9 mouse cellular contexts compared by ENCODE assay signal in the genomic region with DNA sequence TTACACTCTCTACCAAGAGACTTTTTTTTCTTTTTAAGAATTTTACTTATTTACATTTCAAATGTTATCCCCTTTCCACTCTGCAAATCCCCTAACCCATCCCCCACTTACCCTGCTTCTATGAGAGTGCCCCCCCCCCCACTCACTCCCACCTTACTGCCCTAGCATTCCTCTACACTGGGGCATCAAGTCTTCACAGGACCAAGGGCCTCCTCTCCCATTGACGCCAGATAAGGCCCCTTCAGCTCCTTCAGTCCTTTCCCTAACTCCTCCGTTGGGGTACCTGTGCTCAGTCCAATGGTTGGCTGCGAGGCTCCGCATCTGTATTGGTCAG. TPM values are rescaled to one million over a fixed set of nuclear protein-coding genes. Genes with fewer than 3 reads are reported as not detected.
DNase-seq lines count a peak whose midpoint lies in the region; ATAC-seq and TF ChIP-seq lines count a peak whose summit lies in the region.
"Had no signal": no experiment of that assay in that cellular context is flagged by ENCODE, and none has a peak within 500 bp of the region (broad histone marks: within the 10 kb centered on the region; RNA-seq: fewer than 3 reads in every experiment).

No protein-coding gene starts in this region.

- H3K9ac ChIP-seq in embryonic facial prominence, embryonic 13.5 days: no peak overlapping the region
- no peak overlapping the region for H3K9ac ChIP-seq in heart, embryonic 15.5 days
- H3K9ac ChIP-seq in liver, embryonic 11.5 days (ENCODE audit: low read depth, low read length): no peak overlapping the region
- H3K9ac ChIP-seq in liver, postnatal 0 days (replicated peaks): no peak overlapping the region
- H3K9ac ChIP-seq in liver, embryonic 15.5 days: no peak overlapping the region

- no peaks in the 10 kb centered on the region for H3K9me3 ChIP-seq in embryonic facial prominence, embryonic 13.5 days
- H3K9me3 ChIP-seq in embryonic facial prominence, embryonic 10.5 days: no peaks in the 10 kb centered on the region
- no peaks in the 10 kb centered on the region for H3K9me3 ChIP-seq in heart, embryonic 15.5 days (replicated peaks)
- no peaks in the 10 kb centered on the region for H3K9me3 ChIP-seq in liver, embryonic 11.5 days (ENCODE audit: control insufficient read depth, low read length)
- no peaks in the 10 kb centered on the region for H3K9me3 ChIP-seq in liver, postnatal 0 days (ENCODE audit: low read length)
- no peaks in the 10 kb centered on the region for H3K9me3 ChIP-seq in liver, embryonic 15.5 days (replicated peaks)

- no peak for DNase-seq in embryonic facial prominence, embryonic 10.5 days (ENCODE audit: low spot score)
- no peak for DNase-seq in heart, postnatal 25 days (ENCODE audit: low spot score)
- DNase-seq in liver, embryonic 11.5 days (ENCODE audit: low spot score): no peak
- no peak for DNase-seq in liver, postnatal 0 days
- DNase-seq in layer of hippocampus, postnatal 14 days (ENCODE audit: low spot score in 2 of 2): no peak

- no peak for ATAC-seq in embryonic facial prominence, embryonic 13.5 days (ENCODE audit: insufficient number of reproducible peaks, insufficient read depth, low FRiP score, low TSS enrichment, low read depth)
- no peak for ATAC-seq in heart, embryonic 15.5 days (replicated peaks; ENCODE audit: insufficient number of reproducible peaks, insufficient read depth, low FRiP score, low read depth)
- ATAC-seq in liver, embryonic 11.5 days (replicated peaks; ENCODE audit: low FRiP score): peak; percentile 13; the same call in 1 of the 2 replicates
- no peak for ATAC-seq in liver, postnatal 0 days
- no peak for ATAC-seq in liver, embryonic 15.5 days (ENCODE audit: insufficient read depth)

- H3K4me3 ChIP-seq in embryonic facial prominence, embryonic 13.5 days: no peak overlapping the region
- no peak overlapping the region for H3K4me3 ChIP-seq in embryonic facial prominence, embryonic 10.5 days
- H3K4me3 ChIP-seq in heart, embryonic 15.5 days: no peak overlapping the region
- H3K4me3 ChIP-seq in liver, embryonic 11.5 days (ENCODE audit: low read depth, low read length): no peak overlapping the region
- no peak overlapping the region for H3K4me3 ChIP-seq in liver, postnatal 0 days (ENCODE audit: low read depth, low read length)
- no peak overlapping the region for H3K4me3 ChIP-seq in liver, embryonic 15.5 days (replicated peaks)

- no peak overlapping the region for H3K27ac ChIP-seq in embryonic facial prominence, embryonic 13.5 days
- H3K27ac ChIP-seq in embryonic facial prominence, embryonic 10.5 days (replicated peaks): no peak overlapping the region
- no peak overlapping the region for H3K27ac ChIP-seq in heart, embryonic 15.5 days
- H3K27ac ChIP-seq in liver, embryonic 11.5 days (ENCODE audit: low read depth, low read length): no peak overlapping the region
- no peak overlapping the region for H3K27ac ChIP-seq in liver, postnatal 0 days (ENCODE audit: low read depth)
- H3K27ac ChIP-seq in liver, embryonic 15.5 days (replicated peaks): no peak overlapping the region

- peaks cover 26% of the 10 kb centered on the region for H3K4me1 ChIP-seq in embryonic facial prominence, embryonic 13.5 days
- peaks cover 38% of the 10 kb centered on the region for H3K4me1 ChIP-seq in embryonic facial prominence, embryonic 10.5 days
- H3K4me1 ChIP-seq in heart, embryonic 15.5 days (replicated peaks): peaks cover 47% of the 10 kb centered on the region
- H3K4me1 ChIP-seq in liver, embryonic 11.5 days (replicated peaks; ENCODE audit: control insufficient read depth, insufficient read depth, low read length): peaks cover 3% of the 10 kb centered on the region
- H3K4me1 ChIP-seq in liver, postnatal 0 days (ENCODE audit: insufficient read depth): no peaks in the 10 kb centered on the region
- no peaks in the 10 kb centered on the region for H3K4me1 ChIP-seq in liver, embryonic 15.5 days (replicated peaks)

- peak overlapping the region; percentile 22 for H3K4me2 ChIP-seq in embryonic facial prominence, embryonic 13.5 days
- H3K4me2 ChIP-seq in heart, embryonic 15.5 days: peak overlapping the region; percentile 55
- H3K4me2 ChIP-seq in liver, embryonic 11.5 days: no peak overlapping the region; the same call in 1 of the 2 replicates
- no peak overlapping the region for H3K4me2 ChIP-seq in liver, postnatal 0 days (ENCODE audit: low read depth, low read length)
- 0 out of 2 replicates have a peak overlapping the region, but pooled peaks have one; percentile 41 for H3K4me2 ChIP-seq in liver, embryonic 15.5 days

- no peak for TF ChIP-seq EP300 in liver, postnatal 0 days (IDR thresholded peaks at IDR 0.05; ENCODE audit: low read depth)

- 37% methylated on average over 4 of the region's 4 CpGs for WGBS in embryonic facial prominence, embryonic 13.5 days
- 37% methylated on average over 4 of the region's 4 CpGs for WGBS in embryonic facial prominence, embryonic 10.5 days
- 23% methylated on average over 4 of the region's 4 CpGs for WGBS in heart, embryonic 15.5 days
- 30% methylated on average over 4 of the region's 4 CpGs for WGBS in liver, embryonic 11.5 days
- 40% methylated on average over 4 of the region's 4 CpGs for WGBS in liver, postnatal 0 days (ENCODE audit: insufficient replicate concordance)
- WGBS in liver, embryonic 15.5 days (ENCODE audit: insufficient replicate concordance): 28% methylated on average over 4 of the region's 4 CpGs

- intact Hi-C loops in heart, postnatal 25 days (cut with DNase I): loop anchor here (1.0 kb wide), 2 partner anchors 48 to 148 kb away; partner anchors contain the start of gene Pdlim5

- no peaks in the 10 kb centered on the region for H3K36me3 ChIP-seq in embryonic facial prominence, embryonic 13.5 days
- no peaks in the 10 kb centered on the region for H3K36me3 ChIP-seq in embryonic facial prominence, embryonic 10.5 days (replicated peaks)
- no peaks in the 10 kb centered on the region for H3K36me3 ChIP-seq in heart, embryonic 15.5 days
- no peaks in the 10 kb centered on the region for H3K36me3 ChIP-seq in liver, embryonic 11.5 days (ENCODE audit: control insufficient read depth, insufficient read depth, low read length)
- no peaks in the 10 kb centered on the region for H3K36me3 ChIP-seq in liver, postnatal 0 days (replicated peaks; ENCODE audit: insufficient read depth, low read length)
- H3K36me3 ChIP-seq in liver, embryonic 15.5 days (replicated peaks): no peaks in the 10 kb centered on the region

- TF ChIP-seq CTCF in liver, postnatal 0 days (IDR thresholded peaks at IDR 0.05; ENCODE audit: low read depth): no peak

- H3K27me3 ChIP-seq in embryonic facial prominence, embryonic 13.5 days: no peaks in the 10 kb centered on the region
- no peaks in the 10 kb centered on the region for H3K27me3 ChIP-seq in embryonic facial prominence, embryonic 10.5 days (replicated peaks; ENCODE audit: low read depth, poor library complexity, severe bottlenecking)
- H3K27me3 ChIP-seq in heart, embryonic 15.5 days: no peaks in the 10 kb centered on the region
- no peaks in the 10 kb centered on the region for H3K27me3 ChIP-seq in liver, embryonic 11.5 days (replicated peaks; ENCODE audit: control insufficient read depth, insufficient read depth, low read length)
- no peaks in the 10 kb centered on the region for H3K27me3 ChIP-seq in liver, postnatal 0 days (ENCODE audit: insufficient read depth, low read length)
- H3K27me3 ChIP-seq in liver, embryonic 15.5 days: 0 out of 2 replicates have a peak, but pooled peaks cover 7% of the 10 kb centered on the region

RNA-seq across cellular contexts. Expression of gene Pdlim5, which starts 48.2 kb away (rescaled TPM):
- polyA plus RNA-seq in embryonic facial prominence, embryonic 13.5 days (2015; fragmentation: Nextera tagmentation; extraction: Ambion mirVana): 17.6 and 19.8 TPM in 2 replicates
- polyA plus RNA-seq in embryonic facial prominence, embryonic 10.5 days (2016; fragmentation: Nextera tagmentation; extraction: Ambion mirVana): 17.2 and 18.2 TPM in 2 replicates
- polyA plus RNA-seq in heart, embryonic 15.5 days (2015; fragmentation: Nextera tagmentation; extraction: Ambion mirVana): 180 and 220 TPM in 2 replicates
- 100 to 1,000 TPM; 808 to 915 TPM for total RNA-seq in heart, postnatal 25 days (2021)
- polyA plus RNA-seq in liver, embryonic 11.5 days (2014; fragmentation: Nextera tagmentation; extraction: Ambion mirVana): 26.6 and 29.1 TPM in 2 replicates
- 9.4 and 11.5 TPM in 2 replicates for polyA plus RNA-seq in liver, postnatal 0 days (2015; fragmentation: Nextera tagmentation; extraction: Ambion mirVana)
- polyA plus RNA-seq in liver, embryonic 15.5 days (2015; fragmentation: Nextera tagmentation; extraction: Ambion mirVana): 11.9 and 12.3 TPM in 2 replicates
- 10 to 100 TPM; 25.2 to 28.7 TPM for total RNA-seq in layer of hippocampus, postnatal 14 days (2021)

RNA-seq across cellular contexts. Expression of gene Gbp5, which starts 50.1 kb away (rescaled TPM):
- polyA plus RNA-seq in embryonic facial prominence, embryonic 13.5 days (2015; fragmentation: Nextera tagmentation; extraction: Ambion mirVana): 0.07 TPM in 1 of 2 replicates, not detected in the other
- polyA plus RNA-seq in embryonic facial prominence, embryonic 10.5 days (2016; fragmentation: Nextera tagmentation; extraction: Ambion mirVana): not detected in 2 replicates
- polyA plus RNA-seq in heart, embryonic 15.5 days (2015; fragmentation: Nextera tagmentation; extraction: Ambion mirVana): 0.19 and 0.20 TPM in 2 replicates
- 1 to 10 TPM; 7.3 to 8.7 TPM for total RNA-seq in heart, postnatal 25 days (2021)
- polyA plus RNA-seq in liver, embryonic 11.5 days (2014; fragmentation: Nextera tagmentation; extraction: Ambion mirVana): 0.05 TPM in 1 of 2 replicates, not detected in the other
- polyA plus RNA-seq in liver, postnatal 0 days (2015; fragmentation: Nextera tagmentation; extraction: Ambion mirVana): 0.13 and 0.20 TPM in 2 replicates
- polyA plus RNA-seq in liver, embryonic 15.5 days (2015; fragmentation: Nextera tagmentation; extraction: Ambion mirVana): 0.07 and 0.13 TPM in 2 replicates
- 1 to 10 TPM; 1.3 to 1.5 TPM for total RNA-seq in layer of hippocampus, postnatal 14 days (2021)
- polyA plus RNA-seq: embryonic facial prominence, embryonic 11.5 days had no signal

Comparison
In these comparisons a context has a peak if more than half of its experiments do, and no peak if none do; other contexts are left out.
1. H3K4me2 ChIP-seq: peak in embryonic facial prominence, embryonic 13.5 days (single experiment), heart, embryonic 15.5 days (single experiment) and liver, embryonic 15.5 days (single experiment); none in liver, embryonic 11.5 days (single experiment) and liver, postnatal 0 days (single experiment).